Mouse (Mus musculus) megakaryocyte, embryonic 14.5 days (primary cell): ENCODE results near the gene Galnt14.

Source experiments
- FLI1 ChIP-seq: IDR thresholded peaks from 2 replicates; pipeline ENCODE4 v1.6.1; 2012; ENCODE audit warnings: low read length, inconsistent platforms, mixed read lengths
- GATA1 ChIP-seq: IDR thresholded peaks from 3 replicates; pipeline ENCODE4 v1.6.1; 2012; ENCODE audit warnings: mixed read lengths, low read length, inconsistent platforms, borderline replicate concordance

DNA sequence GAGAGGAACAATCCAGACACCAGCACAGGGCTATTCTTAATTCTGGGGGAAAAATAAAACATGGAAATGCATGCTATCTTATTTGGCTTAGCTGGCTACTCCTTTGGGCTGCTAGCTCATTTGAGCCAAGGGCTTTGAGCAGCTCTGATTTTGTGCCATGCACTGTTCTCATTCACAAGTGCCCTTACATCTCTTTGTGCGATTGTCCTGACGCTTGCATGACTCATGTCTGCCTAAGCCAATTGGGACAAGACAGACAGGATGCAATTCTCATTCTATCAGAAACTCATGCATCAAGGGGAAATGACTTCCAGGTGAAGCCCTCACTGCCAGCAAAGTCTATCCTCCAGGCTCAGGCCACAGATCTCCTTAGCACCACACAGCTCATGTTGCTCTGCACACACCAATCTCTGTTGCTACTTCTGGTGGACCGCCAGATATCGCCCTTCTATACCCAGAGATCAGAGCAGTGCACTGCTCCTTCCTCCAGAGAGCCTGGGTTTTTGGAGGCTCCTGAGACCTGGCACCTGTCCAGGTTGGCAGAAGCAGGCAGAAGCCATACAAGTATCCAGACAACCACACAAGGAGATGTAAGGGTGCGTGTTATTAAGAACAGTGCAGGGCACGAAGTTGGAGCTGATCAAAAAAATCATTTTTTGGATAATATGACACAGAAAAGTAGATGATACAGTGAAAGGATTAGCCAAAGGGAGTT lies 51.4 kb downstream of the Galnt14 start:
- TF ChIP-seq GATA1 (no peak), FLI1 (no peak)
